Mouse (Mus musculus) right cerebral cortex, adult 18-20 months (tissue): ENCODE data around the gene Swsap1.
A peak's percentile ranks its signal among the peaks of the same experiment; 100 is the strongest.

ENCODE experiments used
- DNase-seq: peaks from one replicate; pipeline ENCODE4 v3.0.0; 2022; ENCODE audit warnings: mixed read lengths

Swsap1 gene

DNA sequence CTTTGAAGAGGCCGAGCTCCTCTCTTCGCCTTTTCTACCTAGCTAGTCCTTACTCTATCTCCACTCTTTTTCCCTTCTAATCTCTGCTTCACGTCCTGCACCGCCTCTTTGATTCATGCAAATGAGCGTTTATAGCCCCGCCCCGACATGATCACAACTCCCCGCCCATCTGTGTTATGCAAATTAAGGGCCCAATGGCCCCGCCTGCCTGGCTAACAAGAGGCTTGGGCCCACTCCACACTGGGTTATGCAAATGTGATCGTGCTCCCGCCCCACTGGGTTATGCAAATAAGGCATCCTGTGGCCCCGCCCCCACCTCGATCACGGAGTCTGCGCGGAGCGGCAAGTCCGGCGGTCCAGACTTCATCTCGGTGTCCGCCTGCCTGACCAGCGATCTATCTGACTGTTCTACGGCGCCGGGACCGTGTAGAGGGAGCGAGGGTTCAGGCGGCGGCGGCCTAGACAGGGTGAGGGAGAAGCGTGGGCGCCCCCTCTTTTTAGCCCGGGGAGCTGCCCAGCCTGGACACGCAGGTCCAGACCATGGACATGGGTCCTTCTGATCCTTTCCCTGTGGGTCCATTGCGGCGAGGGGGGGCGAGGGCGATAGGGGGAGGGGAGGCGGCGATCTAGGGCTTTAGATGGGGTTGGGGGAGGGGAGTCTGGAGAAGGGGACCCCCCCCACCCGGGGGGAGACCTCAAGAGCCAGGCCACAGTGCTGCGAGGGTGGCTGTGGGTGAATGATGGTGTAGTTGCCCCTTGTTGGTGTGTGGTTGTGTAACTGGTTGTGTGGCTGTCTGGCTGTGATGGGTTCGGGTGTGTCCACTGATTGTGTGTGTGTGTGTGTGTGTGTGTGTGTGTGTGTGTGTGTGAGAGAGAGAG lies 18.6 kb upstream of the Swsap1 start, which contains the start of gene Plppr2:
Plppr2 (plus strand) TSS at position 342 of the 879 bp plus-strand sequence.
- peak; percentile 99 for DNase-seq

DNA sequence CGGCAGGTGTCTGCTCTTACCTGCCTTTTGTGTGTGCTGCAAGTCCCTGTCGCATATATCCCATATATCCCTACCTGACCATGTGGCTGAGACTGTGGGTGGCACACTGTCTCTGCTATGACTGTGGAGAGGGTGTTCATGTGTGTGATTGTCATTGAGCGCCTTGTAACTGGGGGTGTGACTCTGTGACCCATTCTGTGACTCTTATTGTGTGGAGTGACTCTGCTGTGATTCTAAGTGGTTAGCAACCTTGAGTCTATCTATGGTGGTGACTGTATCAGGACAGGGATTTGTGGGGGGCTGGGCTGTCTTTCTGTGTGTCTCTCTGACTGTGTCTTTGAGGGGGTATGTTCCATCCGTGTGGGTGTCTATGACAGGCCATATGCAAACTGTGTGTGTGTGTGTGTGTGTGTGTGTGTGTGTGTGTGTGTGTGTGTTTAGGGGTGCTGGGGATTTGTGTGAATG lies 17.8 kb upstream of the Swsap1 start:
- no peak for DNase-seq

- DNase-seq: no peak
Observed at GRCm38 (mm10) chr9:21938234-21938855, 17.2 kb upstream of the Swsap1 start.

GRCm38 (mm10) chr9:21943046-21943445 lies 12.5 kb upstream of the Swsap1 start:
- no peak for DNase-seq

DNA sequence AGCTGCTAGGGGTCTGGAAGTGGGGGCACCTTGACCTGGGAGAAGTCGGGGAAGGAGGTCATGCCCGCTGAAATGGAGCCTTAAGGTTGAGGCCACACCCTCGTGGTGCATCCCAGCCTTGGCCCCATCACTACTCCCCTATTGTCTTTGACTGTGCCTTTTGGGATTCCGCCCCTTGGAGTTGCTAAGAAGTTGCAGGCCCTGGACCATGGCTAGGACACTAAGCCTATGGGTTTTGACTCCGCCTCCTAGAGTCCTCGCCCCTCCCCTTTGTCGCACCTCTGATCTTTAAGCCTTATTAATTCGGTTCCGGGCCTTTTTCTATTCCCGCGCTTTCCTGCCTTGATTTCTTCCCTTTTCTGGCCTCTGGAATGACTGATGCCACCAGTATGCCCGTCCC lies 11.9 kb upstream of the Swsap1 start:
- DNase-seq: no peak

GRCm38 (mm10) chr9:21944267-21944666 lies 11.3 kb upstream of the Swsap1 start:
- DNase-seq: no peak

DNA sequence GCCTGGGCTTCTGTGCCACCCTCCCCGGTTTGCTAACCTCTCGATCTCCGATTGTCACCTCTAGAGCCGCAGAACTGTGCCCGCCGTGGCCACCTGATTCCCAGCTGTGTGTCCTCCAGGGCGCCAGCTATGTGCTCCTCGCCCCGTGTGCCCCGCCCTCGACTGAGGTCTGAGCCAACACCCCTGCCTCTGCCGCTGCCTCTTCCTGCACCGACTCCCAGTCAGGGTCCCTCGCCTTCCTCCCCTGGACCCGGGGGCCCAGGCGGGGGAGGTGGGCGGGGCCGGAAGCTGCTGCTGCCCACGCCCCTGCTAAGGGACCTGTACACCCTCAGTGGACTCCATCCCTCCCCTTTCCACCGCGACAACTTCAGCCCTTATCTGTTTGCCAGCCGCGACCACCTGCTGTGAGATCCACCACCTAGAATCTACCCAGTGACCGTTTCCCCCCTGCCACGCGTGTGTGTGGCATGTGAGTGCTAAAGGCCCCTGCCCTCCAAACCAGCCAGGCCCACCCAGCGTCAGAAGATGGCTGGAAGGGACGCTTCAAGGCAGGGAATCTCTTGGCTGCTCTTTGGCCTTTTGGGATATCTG lies 7.9 kb upstream of the Swsap1 start:
- no peak for DNase-seq

GRCm38 (mm10) chr9:21948146-21948545 lies 7.4 kb upstream of the Swsap1 start:
- no peak for DNase-seq

DNA sequence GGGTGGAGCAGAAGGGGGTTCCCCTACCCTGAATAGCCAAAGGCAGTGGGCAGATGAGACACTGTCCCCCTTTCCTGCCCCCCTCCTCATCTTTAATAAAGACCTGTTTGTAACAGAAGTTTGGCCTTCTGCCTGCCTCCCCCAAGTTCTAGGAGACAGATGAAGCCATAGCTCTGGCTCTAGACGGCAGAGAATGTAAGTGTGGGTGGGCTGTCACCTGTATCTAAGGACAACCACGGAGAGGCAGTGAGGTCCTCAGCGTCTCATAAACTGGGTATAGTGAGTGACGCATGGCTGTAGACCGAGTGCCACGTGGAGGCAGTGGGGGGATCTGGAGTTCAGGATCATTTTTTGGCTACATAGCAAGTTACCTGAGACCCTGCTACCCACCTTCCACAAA lies 6.8 kb upstream of the Swsap1 start:
- DNase-seq: peak; percentile 39

DNA sequence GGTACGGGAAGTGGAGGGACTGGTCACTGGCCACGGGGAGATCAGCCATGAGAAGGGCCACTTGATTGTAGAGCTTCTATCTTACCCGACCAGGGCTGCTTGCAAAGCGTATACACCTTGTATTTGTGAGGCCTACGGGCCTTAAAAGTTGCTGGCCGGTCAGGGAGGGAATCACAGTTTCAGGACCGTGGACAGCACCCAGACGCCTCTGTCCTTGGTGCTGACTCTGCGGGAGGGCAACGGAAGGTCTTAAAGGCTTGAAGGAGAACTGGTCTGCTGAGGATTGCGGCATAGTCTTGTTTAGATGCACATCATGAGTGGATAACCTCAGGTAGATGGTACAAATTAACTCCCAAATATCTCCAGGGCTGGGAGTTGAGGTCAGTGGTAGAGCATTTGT lies 5.2 kb upstream of the Swsap1 start:
- DNase-seq: no peak

- DNase-seq: no peak
Observed at GRCm38 (mm10) chr9:21951977-21952376, 3.6 kb upstream of the Swsap1 start.

- DNase-seq: peak; percentile 80
Observed at GRCm38 (mm10) chr9:21953600-21953999, 2.0 kb upstream of the Swsap1 start.

DNA sequence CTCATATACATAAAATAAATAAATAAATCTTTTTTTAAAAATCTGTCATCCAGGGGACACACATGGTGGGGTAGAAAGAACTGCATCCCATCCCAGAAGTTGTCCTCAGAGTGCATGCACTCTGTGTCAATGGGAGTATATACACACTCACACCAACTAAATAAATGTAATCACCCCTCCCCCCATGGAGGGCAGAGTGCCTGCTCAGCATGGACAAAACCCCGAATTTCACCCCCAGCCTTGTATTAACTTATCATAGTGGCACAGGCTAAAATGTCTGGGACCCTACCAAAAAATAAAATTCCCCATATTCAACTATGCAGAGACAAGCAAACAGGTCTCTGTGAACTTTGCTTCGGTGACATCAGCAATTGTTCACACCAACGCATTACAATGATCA lies 920 bp upstream of the Swsap1 start:
- no peak for DNase-seq

DNA sequence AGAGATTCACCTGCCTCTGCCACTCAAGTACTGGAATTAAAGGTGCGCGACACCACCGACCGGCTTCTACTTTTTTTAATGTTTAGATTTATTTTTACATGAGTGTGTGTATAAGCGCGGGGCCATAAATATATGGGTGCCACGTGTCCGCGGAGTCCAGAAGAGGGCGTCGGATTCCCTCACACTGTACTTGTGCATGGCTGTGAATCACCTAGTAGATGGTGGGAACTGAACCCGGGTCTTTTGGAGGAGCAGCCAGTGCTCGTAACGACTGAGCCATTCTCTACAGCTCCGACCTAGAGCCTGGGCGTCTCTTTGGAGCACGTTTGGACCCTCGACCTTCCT lies 358 bp upstream of the Swsap1 start:
- DNase-seq: no peak

GRCm38 (mm10) chr9:21958372-21958771 lies 2.8 kb downstream of the Swsap1 start:
- no peak for DNase-seq

- no peak for DNase-seq
Observed at GRCm38 (mm10) chr9:21959244-21959643, 3.7 kb downstream of the Swsap1 start.

DNA sequence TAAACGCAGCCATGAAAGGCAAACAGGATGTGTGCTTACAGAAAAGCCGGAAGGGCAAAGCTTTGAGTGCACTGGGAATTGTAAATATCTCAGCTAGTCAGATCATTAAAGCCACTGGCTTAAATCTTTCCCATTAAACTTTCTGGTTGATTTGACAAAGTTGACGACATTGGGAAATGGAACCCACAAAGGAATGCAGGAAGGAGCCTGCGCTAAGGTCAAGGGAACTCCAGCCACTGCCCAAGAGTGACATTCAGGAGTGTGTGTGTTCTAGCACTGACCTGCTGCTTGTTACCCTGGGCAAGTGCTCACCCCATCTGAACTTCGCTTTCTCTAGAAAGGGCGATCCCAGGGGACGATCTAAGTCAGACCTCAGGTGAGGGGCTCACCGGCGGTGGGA lies 4.6 kb downstream of the Swsap1 start:
- DNase-seq: no peak

DNA sequence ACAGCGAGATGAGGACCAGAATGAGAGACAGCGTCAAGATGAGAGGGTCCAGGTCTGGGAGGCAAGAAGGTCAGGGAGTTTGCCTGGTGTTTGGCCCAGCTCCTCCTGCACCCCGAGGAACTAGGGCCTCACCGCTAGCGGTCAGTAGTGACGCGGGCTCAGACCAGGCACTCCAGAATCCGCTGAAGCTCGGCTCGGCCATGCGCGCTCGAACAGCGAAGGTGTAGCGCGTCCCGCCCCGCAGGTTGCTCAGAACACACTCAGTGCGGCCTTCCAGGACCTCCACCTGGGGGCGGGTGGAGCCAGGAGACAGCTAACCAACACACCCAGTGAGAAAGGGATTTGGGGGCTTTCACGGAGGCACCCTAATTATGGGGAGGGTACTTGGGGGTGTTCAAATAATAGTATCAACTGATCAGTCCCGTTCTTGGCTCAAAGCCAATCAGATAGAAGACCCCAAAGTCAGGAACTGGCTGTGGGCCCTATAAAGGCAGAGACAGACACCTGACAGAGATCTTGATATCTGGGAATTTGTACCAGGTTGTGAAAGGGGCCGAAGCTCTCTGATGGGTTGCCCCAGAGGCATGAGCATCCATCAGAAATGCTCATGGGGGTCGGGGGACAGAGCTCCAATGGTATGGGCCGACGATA lies 5.1 kb downstream of the Swsap1 start:
- no peak for DNase-seq

DNA sequence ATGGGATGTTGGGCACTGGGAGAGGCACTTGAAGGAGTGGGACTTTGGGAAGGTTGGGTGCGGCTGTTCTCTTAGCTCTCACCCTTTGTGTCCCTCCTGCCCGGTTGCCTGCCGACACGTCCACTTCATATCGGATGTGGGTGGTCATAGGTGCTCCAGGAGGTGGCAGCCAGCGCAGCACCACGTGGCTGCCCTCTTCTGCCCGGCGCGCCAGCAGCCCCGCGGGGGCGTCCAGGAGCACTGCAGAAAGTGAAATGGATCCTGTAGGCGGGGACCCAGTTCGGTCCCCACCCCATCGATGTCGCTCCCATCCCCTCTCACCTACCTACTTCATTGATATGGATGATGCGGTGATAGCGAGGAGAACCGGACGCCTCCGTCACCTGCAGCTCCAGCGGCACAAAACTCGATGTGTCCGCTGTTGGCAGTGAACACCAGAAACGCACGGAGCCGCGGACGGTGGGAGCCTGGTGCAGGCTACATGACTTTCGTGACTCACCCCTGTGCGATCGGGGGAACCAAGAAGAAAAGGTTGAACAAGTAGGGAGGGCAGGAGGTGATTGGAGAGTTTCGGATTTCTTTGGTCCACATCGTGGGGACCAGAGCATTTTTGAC lies 5.9 kb downstream of the Swsap1 start:
- no peak for DNase-seq

GRCm38 (mm10) chr9:21962010-21962409 lies 6.5 kb downstream of the Swsap1 start:
- DNase-seq: no peak

DNA sequence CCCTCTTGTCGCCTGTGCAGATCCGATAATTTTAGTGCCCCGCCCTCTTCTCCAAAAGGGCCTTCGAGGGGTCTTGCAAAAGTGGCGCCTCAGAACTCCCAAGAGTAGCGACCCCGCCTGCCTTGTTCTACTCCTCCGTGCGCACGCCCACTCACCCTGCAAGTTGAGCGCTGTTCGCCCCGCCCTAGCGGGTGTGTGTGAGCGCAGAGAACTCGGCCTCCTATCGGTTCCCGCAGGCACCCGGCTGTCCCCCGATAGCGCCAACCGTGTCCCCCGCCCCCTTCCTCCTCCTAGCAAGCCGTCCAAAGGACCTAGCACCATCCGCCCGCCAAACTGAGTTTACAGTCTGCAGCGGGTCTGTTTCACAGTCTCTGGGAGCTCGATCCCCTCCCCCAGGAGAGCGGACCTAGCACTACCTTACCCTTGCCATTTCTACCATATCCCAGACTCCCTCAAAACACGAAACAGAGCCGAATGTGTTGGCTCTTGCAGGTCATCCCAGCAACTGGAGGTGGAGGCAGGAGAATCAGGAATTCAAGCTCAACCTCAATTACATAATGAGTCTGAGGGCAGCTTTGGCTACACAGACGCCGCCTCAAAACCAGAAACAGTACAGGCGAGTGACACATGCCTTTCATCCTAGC lies 7.0 kb downstream of the Swsap1 start:
- peak; percentile 88 for DNase-seq

DNA sequence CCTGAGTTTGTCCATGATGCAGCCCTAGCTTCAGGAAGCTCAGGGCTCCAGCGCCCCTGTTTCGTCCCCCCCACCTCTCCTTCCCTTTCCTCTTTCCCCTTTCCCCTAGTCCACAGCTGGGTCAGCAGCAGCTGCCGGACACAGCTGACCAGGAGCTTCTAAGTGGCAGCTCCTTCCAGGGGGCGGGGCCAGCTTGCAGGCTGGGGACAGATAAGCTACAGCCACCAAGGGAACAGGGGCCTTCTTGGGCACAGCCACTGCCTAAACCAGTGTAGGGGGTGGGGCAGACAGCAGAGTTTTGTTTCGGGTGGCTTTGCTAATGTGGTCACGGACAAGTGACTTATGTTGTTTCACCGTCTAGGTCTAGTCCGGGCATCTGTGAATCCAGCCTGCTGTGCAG lies 7.9 kb downstream of the Swsap1 start, which contains the start of gene Epor:
Epor (minus strand) TSS at position 90 of the 400 bp plus-strand sequence.
- no peak for DNase-seq
